Mouse (Mus musculus) heart, embryonic 14.5 days (tissue): ENCODE measurements around the gene Zfp644. TPM values are rescaled to one million over a fixed set of nuclear protein-coding genes. Genes with fewer than 3 reads are reported as not detected.

ENCODE experiments used
- ATAC-seq: fragments of 200-750 bp; cut with Nextera tagmentation; 2 replicates; pipeline ENCODE4 v1.8.0; 2017; ENCODE audit warnings: low read depth, moderate TSS enrichment; ENCODE audit not compliant: insufficient number of reproducible peaks, insufficient read depth, low FRiP score
- H3K27ac ChIP-seq, 2 experiments: fragments of 200-500 bp in 1 of 2; fragments of 300-500 bp in 1 of 2; sonication (generic) in 1 of 2; replicated peaks in 1 of 2; 2 replicates each; pipeline ENCODE4 v1.5.1; 2012 to 2014; ENCODE audit warnings: low read depth in 2 of 2, low read length in 2 of 2, control low read depth in 1 of 2, mild to moderate bottlenecking in 1 of 2, mixed read lengths in 1 of 2; ENCODE audit not compliant: control insufficient read depth in 1 of 2, insufficient read depth in 1 of 2
- H3K27me3 ChIP-seq: fragments of 300-500 bp; sonication (generic); 2 replicates; pipeline ENCODE4 v1.6.1; 2014; ENCODE audit warnings: mild to moderate bottlenecking, low read length, control low read depth; ENCODE audit not compliant: control insufficient read depth, insufficient read depth
- H3K36me3 ChIP-seq: fragments of 300-500 bp; sonication (generic); 2 replicates; pipeline ENCODE4 v1.6.1; 2014; ENCODE audit warnings: mild to moderate bottlenecking, control low read depth, low read length, mixed read lengths; ENCODE audit not compliant: control insufficient read depth, insufficient read depth
- H3K4me1 ChIP-seq, 2 experiments: fragments of 200-500 bp in 1 of 2; fragments of 300-500 bp in 1 of 2; sonication (generic) in 1 of 2; 2 replicates each; pipeline ENCODE4 v1.6.1; 2012 to 2014; ENCODE audit warnings: low read length in 2 of 2, control low read depth in 1 of 2, mixed read lengths in 1 of 2; ENCODE audit not compliant: control insufficient read depth in 2 of 2, insufficient read depth in 2 of 2
- H3K4me2 ChIP-seq: fragments of 300-500 bp; sonication (generic); 2 replicates; pipeline ENCODE4 v1.6.1; 2014; ENCODE audit warnings: mild to moderate bottlenecking, low read length
- H3K4me3 ChIP-seq, 2 experiments: fragments of 200-500 bp in 1 of 2; fragments of 300-500 bp in 1 of 2; sonication (generic) in 1 of 2; 2 replicates each; pipeline ENCODE4 v1.5.1; 2012 to 2014; ENCODE audit warnings: low read length in 2 of 2, mild to moderate bottlenecking in 2 of 2, control low read depth in 1 of 2, low read depth in 1 of 2, moderate library complexity in 1 of 2; ENCODE audit not compliant: control insufficient read depth in 1 of 2, insufficient read depth in 1 of 2
- H3K9ac ChIP-seq: fragments of 300-500 bp; sonication (generic); 2 replicates; pipeline ENCODE4 v1.6.1; 2014; ENCODE audit warnings: mild to moderate bottlenecking, low read length
- H3K9me3 ChIP-seq: fragments of 300-500 bp; sonication (generic); 2 replicates; pipeline ENCODE4 v1.6.1; 2016; ENCODE audit warnings: low read length, control low read depth; ENCODE audit not compliant: control insufficient read depth
- WGBS: fragments of 180-500 bp; shearing (Covaris S2); extraction: QIAGEN DNeasy Blood & Tissue Kit; methylation state at CpG from one replicate; pipeline ENCODE4 v1.1.7; 2014; 5-methylcytosine and 5-hydroxymethylcytosine counted together
- polyA plus RNA-seq: library from polyadenylated mRNA; unstranded; fragments of >200 nt; fragmentation: Nextera tagmentation; extraction: Ambion mirVana; gene quantifications from 2 replicates; pipeline ENCODE4 v1.2.1, GENCODE M21; 2014

Gene Zfp644
- polyA plus RNA-seq, 1 experiment from 2014 or later: 74.3 TPM

- Histone ChIP-seq H3K9me3 (no peaks in the 10 kb centered on the region), H3K4me2 (no peak overlapping the region), H3K36me3 (peaks cover 16% of the 10 kb centered on the region; the same call in 1 of the 2 replicates), H3K4me3 (no peak overlapping the region), H3K27me3 (no peaks in the 10 kb centered on the region), H3K27ac (no peak overlapping the region), H3K9ac (no peak overlapping the region), H3K4me1 (no peaks in the 10 kb centered on the region)
- ATAC-seq: no peak
- WGBS: 80% methylated on average over 2 of the region's 2 CpGs
These were observed 99.6 kb downstream of the Zfp644 start for GRCm38 (mm10) chr5:106597472-106597871.

DNA sequence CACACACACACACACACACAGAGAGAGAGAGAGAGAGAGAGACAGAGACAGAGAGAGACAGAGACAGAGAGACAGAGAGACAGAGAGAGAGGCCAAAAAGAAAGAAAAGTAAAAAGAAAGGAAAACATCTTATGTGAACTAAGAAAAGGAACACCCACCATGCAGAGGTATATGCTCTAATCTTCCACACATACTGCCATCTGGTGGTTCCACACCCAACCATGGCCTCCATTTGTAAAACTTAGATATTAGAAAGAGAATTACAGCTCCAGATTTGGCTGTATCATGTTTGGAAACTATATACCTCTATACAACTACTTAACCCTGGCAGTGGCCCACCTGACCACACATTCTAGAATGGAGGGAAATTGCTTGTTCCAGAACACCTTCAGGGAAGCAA lies 102.7 kb downstream of the Zfp644 start:
- Histone ChIP-seq H3K4me2 (no peak overlapping the region), H3K36me3 (peaks cover 17% of the 10 kb centered on the region; the same call in 1 of the 2 replicates), H3K27ac (no peak overlapping the region), H3K4me1 (no peaks in the 10 kb centered on the region), H3K27me3 (no peaks in the 10 kb centered on the region), H3K9ac (no peak overlapping the region), H3K4me3 (no peak overlapping the region), H3K9me3 (no peaks in the 10 kb centered on the region)
- ATAC-seq: no peak

GRCm38 (mm10) chr5:106590686-106591085 lies 106.4 kb downstream of the Zfp644 start:
- 91% methylated on average over 5 of the region's 5 CpGs for WGBS
- Histone ChIP-seq H3K9ac (no peak overlapping the region), H3K36me3 (peaks cover 13% of the 10 kb centered on the region), H3K27me3 (no peaks in the 10 kb centered on the region), H3K4me1 (no peaks in the 10 kb centered on the region), H3K4me3 (no peak overlapping the region), H3K27ac (no peak overlapping the region), H3K9me3 (no peaks in the 10 kb centered on the region), H3K4me2 (no peak overlapping the region)
- ATAC-seq: no peak

GRCm38 (mm10) chr5:106589670-106590069 lies 107.4 kb downstream of the Zfp644 start:
- 91% methylated on average over 11 of the region's 11 CpGs for WGBS
- ATAC-seq: no peak

DNA sequence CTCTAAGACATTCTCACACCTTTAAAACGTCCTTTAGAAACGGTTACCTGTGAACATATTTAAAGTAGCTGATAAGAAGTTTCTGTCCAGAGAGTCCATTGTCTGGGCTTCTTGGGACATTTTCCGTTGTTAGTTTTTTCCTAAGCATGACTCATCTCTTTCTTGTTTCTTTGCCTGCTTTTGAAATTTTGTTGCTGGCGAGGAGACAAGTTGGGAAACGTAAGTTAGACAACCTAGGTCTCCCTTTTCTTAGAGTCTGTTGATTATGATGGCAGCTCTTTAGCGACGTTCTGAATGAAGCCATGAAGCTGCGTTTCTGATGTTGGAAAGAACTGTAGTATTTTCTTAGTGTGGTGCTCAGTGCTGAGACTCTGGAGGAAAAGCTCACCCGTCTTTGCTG lies 108.1 kb downstream of the Zfp644 start:
- Histone ChIP-seq H3K4me1 (peaks cover 0 to 4% of the 10 kb centered on the region in 2 experiments; a peak in 2 of 4 replicates), H3K9me3 (no peaks in the 10 kb centered on the region), H3K4me2 (no peak overlapping the region), H3K9ac (no peak overlapping the region), H3K36me3 (peaks cover 9% of the 10 kb centered on the region; the same call in 1 of the 2 replicates), H3K27me3 (no peaks in the 10 kb centered on the region), H3K4me3 (no peak overlapping the region), H3K27ac (no peak overlapping the region)
- WGBS: 85% methylated on average over 9 of the region's 9 CpGs
- no peak for ATAC-seq

More at GRCm38 (mm10) chr5:106589670-106590069, 107.4 kb downstream of the Zfp644 start:
- no peak overlapping the region for H3K4me2 ChIP-seq
- H3K4me3 ChIP-seq: no peak overlapping the region
- H3K27me3 ChIP-seq: no peaks in the 10 kb centered on the region
- peaks cover 9% of the 10 kb centered on the region; the same call in 1 of the 2 replicates for H3K36me3 ChIP-seq
- H3K9me3 ChIP-seq: no peaks in the 10 kb centered on the region
- peaks cover 0 to 4% of the 10 kb centered on the region in 2 experiments; a peak in 2 of 4 replicates for H3K4me1 ChIP-seq
- no peak overlapping the region for H3K27ac ChIP-seq
- H3K9ac ChIP-seq: no peak overlapping the region

DNA sequence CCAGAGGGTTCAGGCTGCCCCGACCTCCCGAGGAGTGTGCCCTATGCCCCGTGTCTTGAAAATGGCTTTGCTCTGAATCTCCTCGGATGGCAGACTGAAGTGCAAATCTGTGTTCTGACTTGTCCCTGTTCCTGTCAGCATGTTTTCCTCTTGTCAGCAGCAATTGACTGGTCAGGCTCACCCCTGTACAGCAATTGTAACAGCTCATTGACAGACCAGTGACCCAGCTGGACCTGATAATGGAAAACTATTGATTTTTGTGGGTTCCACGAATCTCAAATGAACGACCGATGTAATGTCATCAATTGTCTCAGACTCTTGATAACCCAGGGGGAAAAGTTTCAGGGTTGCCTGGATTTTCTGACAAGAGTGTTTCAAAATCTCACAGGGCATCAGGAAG lies 116.1 kb downstream of the Zfp644 start:
- Histone ChIP-seq H3K36me3 (no peaks in the 10 kb centered on the region), H3K9me3 (no peaks in the 10 kb centered on the region), H3K27me3 (no peaks in the 10 kb centered on the region), H3K27ac (no peak overlapping the region), H3K9ac (no peak overlapping the region), H3K4me1 (peaks cover 0 to 4% of the 10 kb centered on the region in 2 experiments; a peak in 2 of 4 replicates), H3K4me2 (no peak overlapping the region), H3K4me3 (no peak overlapping the region)
- 66% methylated on average over 7 of the region's 7 CpGs for WGBS
- no peak for ATAC-seq

DNA sequence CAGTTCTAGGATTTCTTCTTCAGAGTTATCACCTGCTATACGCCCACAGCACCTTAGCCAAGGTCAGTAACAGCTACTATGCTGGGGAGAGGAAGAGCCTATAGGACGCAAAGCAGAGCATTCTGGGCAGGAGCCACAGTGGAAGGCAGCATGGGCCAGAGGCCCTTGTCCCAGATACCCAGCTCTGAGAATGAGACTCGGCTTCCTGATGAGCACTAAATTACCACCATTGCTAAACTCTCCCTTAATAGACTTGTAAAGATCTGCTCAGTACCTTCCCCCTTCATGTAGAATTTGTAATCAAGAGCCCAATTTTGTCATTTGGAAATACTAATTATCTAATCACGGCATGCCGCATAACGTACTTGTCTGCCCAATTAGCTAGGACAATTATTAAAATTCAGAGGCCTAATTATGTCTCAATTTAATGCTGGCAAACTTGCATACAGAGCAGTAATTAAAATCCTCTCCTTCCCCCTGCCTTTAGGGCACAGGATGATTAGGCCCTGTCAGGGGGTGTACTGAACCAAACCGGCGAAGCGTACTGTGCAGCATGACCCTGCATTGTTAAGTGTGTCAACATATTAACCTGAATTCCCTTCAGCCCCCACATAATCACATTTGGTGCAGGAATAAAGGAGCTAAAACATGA lies 119.7 kb downstream of the Zfp644 start:
- H3K4me2 ChIP-seq: no peak overlapping the region
- no peaks in the 10 kb centered on the region for H3K36me3 ChIP-seq
- H3K9ac ChIP-seq: no peak overlapping the region
- H3K27ac ChIP-seq: no peak overlapping the region
- H3K27me3 ChIP-seq: peaks cover 12% of the 10 kb centered on the region
- no peak overlapping the region for H3K4me3 ChIP-seq
- ATAC-seq: no peak
- H3K4me1 ChIP-seq: peaks cover 0 to 4% of the 10 kb centered on the region in 2 experiments; a peak in 1 of 4 replicates
- H3K9me3 ChIP-seq: no peaks in the 10 kb centered on the region
- WGBS: 78% methylated on average over 9 of the region's 9 CpGs

- Histone ChIP-seq H3K4me3 (peak overlapping the region in 1 of 2 experiments; percentile 67; a peak in 2 of 4 replicates), H3K27ac (no peak overlapping the region), H3K27me3 (peaks cover 15% of the 10 kb centered on the region), H3K9me3 (no peaks in the 10 kb centered on the region), H3K9ac (no peak overlapping the region), H3K4me1 (peaks cover 0 to 4% of the 10 kb centered on the region in 2 experiments; a peak in 1 of 4 replicates), H3K4me2 (peak overlapping the region; percentile 100), H3K36me3 (no peaks in the 10 kb centered on the region)
- no peak for ATAC-seq
- WGBS: 31% methylated on average over 4 of the region's 4 CpGs
These were observed 122.0 kb downstream of the Zfp644 start for GRCm38 (mm10) chr5:106575098-106575497.
